Mouse (Mus musculus): ENCODE results near the gene Hfe2. TPM values are rescaled to one million over a fixed set of nuclear protein-coding genes. Genes with fewer than 3 reads are reported as not detected.
A peak's percentile ranks its signal among the peaks of the same experiment; 100 is the strongest.
"Not testable (repeated sequence)": the region's sequence is repeated elsewhere in the genome, so short reads cannot be mapped to it uniquely, and the experiment has no call there.

Hfe2 gene
- polyA plus RNA-seq (2012; rRNA removed), result 1.4 and 1.5 TPM in 2 replicates

DNA sequence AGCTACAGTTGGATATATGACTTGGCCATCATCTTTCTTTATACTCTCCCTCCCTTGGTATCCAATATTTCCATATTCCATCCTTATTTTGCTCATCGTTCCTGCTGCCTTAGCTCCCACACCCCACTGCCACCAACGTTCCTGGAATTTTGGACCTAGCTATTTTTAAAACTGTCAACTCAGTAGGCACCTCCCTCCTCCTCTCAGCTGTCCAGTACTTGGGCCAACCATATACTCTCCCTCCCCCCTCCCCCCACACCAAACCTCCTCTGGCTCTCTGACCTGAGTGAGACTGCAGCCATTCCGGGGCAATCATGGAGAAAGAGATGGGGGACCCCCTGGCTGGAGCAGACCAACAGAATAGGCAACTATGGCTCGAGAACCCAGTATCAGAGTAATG, at the start of gene Hfe2:
Gene Hfe2, plus strand, starts transcription at position 259 of the 400 bp plus-strand sequence.
- Histone ChIP-seq H3K4me1 (ENCODE audit: control insufficient read depth, insufficient read depth, low read length) (peaks cover 3% of the 10 kb centered on the region), H3K27ac (ENCODE audit: insufficient read depth, low read length) (no peak within 1 kb of the TSS), H3K4me3 (ENCODE audit: insufficient read depth, low read length) (no peak within 1 kb of the TSS)
- TF ChIP-seq POLR2A (IDR thresholded peaks at IDR 0.05; ENCODE audit: extremely low read depth, insufficient read depth, low read length) (no peak), CTCF (IDR thresholded peaks at IDR 0.05; ENCODE audit: extremely low read depth, insufficient read depth, low read length) (no peak)

DNA sequence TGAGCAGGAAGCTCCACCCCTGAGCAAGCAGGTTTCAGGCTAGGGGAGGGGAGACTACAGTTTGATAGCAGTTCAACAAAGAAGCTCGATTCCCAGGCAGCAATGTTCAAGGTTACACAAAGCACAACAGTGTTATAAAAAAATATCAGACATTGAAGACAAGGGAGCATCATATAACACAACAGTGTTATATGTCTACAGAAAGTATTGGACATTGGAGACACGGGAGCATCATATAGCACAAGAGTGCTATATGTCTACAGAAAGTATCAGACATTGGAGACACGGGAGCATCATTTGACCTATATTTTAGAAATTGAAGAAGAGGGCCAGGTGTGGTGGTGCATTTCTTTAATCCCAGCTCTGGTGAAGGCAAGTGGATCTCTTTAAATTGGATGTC, 47.9 kb upstream of the Hfe2 start:
- Histone ChIP-seq H3K4me1 (ENCODE audit: control insufficient read depth, insufficient read depth, low read length) (no peaks in the 10 kb centered on the region), H3K27ac (ENCODE audit: insufficient read depth, low read length) (no peak overlapping the region), H3K4me3 (ENCODE audit: insufficient read depth, low read length) (no peak overlapping the region)
- TF ChIP-seq CTCF (IDR thresholded peaks at IDR 0.05; ENCODE audit: extremely low read depth, insufficient read depth, low read length), result no peak
- TF ChIP-seq POLR2A (IDR thresholded peaks at IDR 0.05; ENCODE audit: extremely low read depth, insufficient read depth, low read length), result no peak

GRCm38 (mm10) chr3:96477558-96477957, 47.4 kb upstream of the Hfe2 start:
- H3K4me3 ChIP-seq (ENCODE audit: insufficient read depth, low read length), result no peak overlapping the region
- TF ChIP-seq CTCF (IDR thresholded peaks at IDR 0.05; ENCODE audit: extremely low read depth, insufficient read depth, low read length), result no peak
- H3K27ac ChIP-seq (ENCODE audit: insufficient read depth, low read length), result no peak overlapping the region
- no peaks in the 10 kb centered on the region for H3K4me1 ChIP-seq (ENCODE audit: control insufficient read depth, insufficient read depth, low read length)

DNA sequence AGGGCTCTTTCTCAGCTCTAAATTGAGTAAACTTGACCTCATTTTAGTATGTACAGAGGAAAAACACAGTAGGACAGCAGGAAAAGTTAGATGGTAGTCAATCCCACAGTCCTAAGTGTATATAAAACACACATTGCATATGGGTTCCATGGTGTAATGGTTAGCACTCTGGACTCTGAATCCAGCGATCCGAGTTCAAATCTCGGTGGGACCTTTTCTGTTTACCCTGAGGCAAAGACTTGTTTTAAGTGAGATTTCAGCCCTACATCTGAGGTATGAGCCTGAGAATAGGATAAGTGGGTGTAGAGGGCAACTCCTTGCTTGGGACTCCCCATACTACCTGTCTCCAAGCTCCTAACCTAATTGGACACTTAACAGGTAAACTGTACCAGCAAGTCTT, 45.7 kb upstream of the Hfe2 start:
- no peaks in the 10 kb centered on the region for H3K4me1 ChIP-seq (ENCODE audit: control insufficient read depth, insufficient read depth, low read length)
- H3K27ac ChIP-seq (ENCODE audit: insufficient read depth, low read length), result no peak overlapping the region
- H3K4me3 ChIP-seq (ENCODE audit: insufficient read depth, low read length), result no peak overlapping the region
- TF ChIP-seq CTCF (IDR thresholded peaks at IDR 0.05; ENCODE audit: extremely low read depth, insufficient read depth, low read length), result no peak

DNA sequence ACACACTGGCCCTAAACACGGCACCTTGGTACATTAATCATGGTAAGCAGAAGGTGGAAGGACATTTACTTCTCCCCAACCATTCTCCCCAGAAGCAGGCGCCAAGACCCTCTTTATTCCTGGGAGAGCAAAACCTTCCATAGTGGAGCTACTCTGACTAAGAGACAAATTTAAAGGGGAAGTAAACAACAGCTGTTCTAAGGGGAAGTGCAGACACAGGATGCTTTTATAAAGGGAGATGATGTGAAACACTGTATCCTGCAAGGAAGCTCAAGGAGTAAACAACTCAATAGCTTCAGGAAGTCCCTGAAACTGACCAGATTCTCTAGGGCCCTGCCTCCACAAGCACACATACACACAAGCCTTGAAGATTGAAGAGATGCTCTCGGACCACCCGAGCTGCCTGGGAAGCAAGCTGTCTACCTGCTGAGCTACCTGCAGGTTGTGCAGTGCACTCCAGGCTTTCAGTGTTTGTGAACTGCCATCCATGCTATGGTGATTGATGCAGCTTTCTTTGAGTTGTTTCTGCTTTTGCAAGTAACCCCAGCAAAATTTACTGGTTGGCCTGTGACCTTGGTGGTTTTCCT, 44.2 kb upstream of the Hfe2 start:
- H3K4me1 ChIP-seq (ENCODE audit: control insufficient read depth, insufficient read depth, low read length), result no peaks in the 10 kb centered on the region

GRCm38 (mm10) chr3:96481856-96482255, 43.1 kb upstream of the Hfe2 start:
- H3K27ac ChIP-seq (ENCODE audit: insufficient read depth, low read length), result no peak overlapping the region
- TF ChIP-seq CTCF (IDR thresholded peaks at IDR 0.05; ENCODE audit: extremely low read depth, insufficient read depth, low read length) (no peak), POLR2A (IDR thresholded peaks at IDR 0.05; ENCODE audit: extremely low read depth, insufficient read depth, low read length) (no peak)

More for the DNA sequence above, 44.2 kb upstream of the Hfe2 start:
- Histone ChIP-seq H3K27ac (ENCODE audit: insufficient read depth, low read length) (no peak overlapping the region), H3K4me3 (ENCODE audit: insufficient read depth, low read length) (no peak overlapping the region)
- no peak for TF ChIP-seq POLR2A (IDR thresholded peaks at IDR 0.05; ENCODE audit: extremely low read depth, insufficient read depth, low read length)
- no peak for TF ChIP-seq CTCF (IDR thresholded peaks at IDR 0.05; ENCODE audit: extremely low read depth, insufficient read depth, low read length)

GRCm38 (mm10) chr3:96482451-96482850, 42.5 kb upstream of the Hfe2 start:
- Histone ChIP-seq H3K4me3 (ENCODE audit: insufficient read depth, low read length) (no peak overlapping the region), H3K27ac (ENCODE audit: insufficient read depth, low read length) (no peak overlapping the region), H3K4me1 (ENCODE audit: control insufficient read depth, insufficient read depth, low read length) (no peaks in the 10 kb centered on the region)
- no peak for TF ChIP-seq CTCF (IDR thresholded peaks at IDR 0.05; ENCODE audit: extremely low read depth, insufficient read depth, low read length)
- TF ChIP-seq POLR2A (IDR thresholded peaks at IDR 0.05; ENCODE audit: extremely low read depth, insufficient read depth, low read length), result no peak

More at GRCm38 (mm10) chr3:96481856-96482255, 43.1 kb upstream of the Hfe2 start:
- Histone ChIP-seq H3K4me3 (ENCODE audit: insufficient read depth, low read length) (no peak overlapping the region), H3K4me1 (ENCODE audit: control insufficient read depth, insufficient read depth, low read length) (no peaks in the 10 kb centered on the region)

- H3K27ac ChIP-seq (ENCODE audit: insufficient read depth, low read length); H3K4me3 ChIP-seq (ENCODE audit: insufficient read depth, low read length); H3K4me1 ChIP-seq (ENCODE audit: control insufficient read depth, insufficient read depth, low read length): not testable (repeated sequence)
These were observed 41.9 kb upstream of the Hfe2 start for GRCm38 (mm10) chr3:96483044-96483443.

GRCm38 (mm10) chr3:96483946-96484345, 41.0 kb upstream of the Hfe2 start:
- H3K27ac ChIP-seq (ENCODE audit: insufficient read depth, low read length), result no peak overlapping the region
- no peak for TF ChIP-seq POLR2A (IDR thresholded peaks at IDR 0.05; ENCODE audit: extremely low read depth, insufficient read depth, low read length)
- TF ChIP-seq CTCF (IDR thresholded peaks at IDR 0.05; ENCODE audit: extremely low read depth, insufficient read depth, low read length), result no peak
- no peaks in the 10 kb centered on the region for H3K4me1 ChIP-seq (ENCODE audit: control insufficient read depth, insufficient read depth, low read length)
- H3K4me3 ChIP-seq (ENCODE audit: insufficient read depth, low read length), result no peak overlapping the region

DNA sequence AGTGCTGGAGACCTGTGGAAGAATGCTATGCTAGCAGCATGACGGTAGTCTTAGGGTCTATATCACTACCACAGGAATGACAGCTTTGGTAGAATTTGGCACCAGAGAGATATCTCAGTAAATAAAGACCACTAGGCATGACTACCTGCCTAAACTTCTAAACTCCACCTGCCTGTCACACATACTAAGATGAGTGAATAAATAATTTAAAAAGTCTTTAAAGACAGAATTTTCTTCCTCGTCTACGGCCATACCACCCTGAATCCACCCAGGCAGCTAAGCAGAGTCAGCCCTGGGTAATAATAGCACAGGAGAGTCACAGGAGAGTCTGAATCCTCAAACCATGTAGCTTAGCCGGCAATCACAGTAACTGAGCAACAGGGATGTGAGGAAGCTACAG, 40.1 kb upstream of the Hfe2 start:
- Histone ChIP-seq H3K4me1 (ENCODE audit: control insufficient read depth, insufficient read depth, low read length) (no peaks in the 10 kb centered on the region), H3K4me3 (ENCODE audit: insufficient read depth, low read length) (no peak overlapping the region), H3K27ac (ENCODE audit: insufficient read depth, low read length) (no peak overlapping the region)
- TF ChIP-seq CTCF (IDR thresholded peaks at IDR 0.05; ENCODE audit: extremely low read depth, insufficient read depth, low read length) (no peak), POLR2A (IDR thresholded peaks at IDR 0.05; ENCODE audit: extremely low read depth, insufficient read depth, low read length) (no peak)

GRCm38 (mm10) chr3:96485361-96485760, 39.6 kb upstream of the Hfe2 start:
- TF ChIP-seq POLR2A (IDR thresholded peaks at IDR 0.05; ENCODE audit: extremely low read depth, insufficient read depth, low read length) (no peak), CTCF (IDR thresholded peaks at IDR 0.05; ENCODE audit: extremely low read depth, insufficient read depth, low read length) (no peak)
- H3K4me1 ChIP-seq (ENCODE audit: control insufficient read depth, insufficient read depth, low read length), result no peaks in the 10 kb centered on the region
- no peak overlapping the region for H3K27ac ChIP-seq (ENCODE audit: insufficient read depth, low read length)
- H3K4me3 ChIP-seq (ENCODE audit: insufficient read depth, low read length), result no peak overlapping the region

DNA sequence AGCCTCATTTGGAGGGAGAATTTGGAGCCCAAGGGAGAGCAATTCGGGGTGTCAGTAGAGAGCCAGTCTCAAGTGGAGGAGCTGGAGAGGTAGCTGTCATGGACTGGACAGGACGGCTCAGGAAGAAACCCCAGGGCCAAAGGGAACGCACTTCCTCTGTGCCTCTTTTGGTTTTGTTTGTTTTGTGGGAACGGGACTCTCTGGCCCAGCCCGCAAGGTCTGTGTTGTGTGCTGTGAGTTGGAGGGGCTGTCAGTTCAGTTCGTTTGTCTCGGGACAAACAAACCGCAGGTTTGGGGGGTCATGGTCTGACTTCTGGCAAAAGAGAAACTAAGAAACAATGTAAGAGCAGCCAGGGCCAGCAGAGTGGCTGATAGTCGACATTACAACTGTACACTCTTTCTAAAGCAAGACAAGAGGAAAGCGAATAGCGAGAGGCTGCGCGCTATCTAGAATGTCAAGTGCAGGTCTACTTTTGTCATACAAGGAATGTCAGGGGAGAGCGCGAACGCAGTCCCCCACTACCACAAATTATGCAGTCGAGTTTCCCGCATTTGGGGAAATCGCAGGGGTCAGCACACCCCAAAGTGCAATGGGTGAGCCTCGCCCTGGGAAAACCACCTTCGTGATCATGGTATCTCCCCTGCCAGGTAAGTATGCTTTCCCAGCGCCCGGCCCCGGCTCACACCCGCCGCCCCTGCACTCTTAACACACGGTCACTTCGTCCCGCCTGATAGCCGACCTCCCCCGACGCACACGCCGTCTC, 38.7 kb upstream of the Hfe2 start:
- not testable (repeated sequence) for H3K27ac ChIP-seq (ENCODE audit: insufficient read depth, low read length); H3K4me3 ChIP-seq (ENCODE audit: insufficient read depth, low read length); H3K4me1 ChIP-seq (ENCODE audit: control insufficient read depth, insufficient read depth, low read length)

DNA sequence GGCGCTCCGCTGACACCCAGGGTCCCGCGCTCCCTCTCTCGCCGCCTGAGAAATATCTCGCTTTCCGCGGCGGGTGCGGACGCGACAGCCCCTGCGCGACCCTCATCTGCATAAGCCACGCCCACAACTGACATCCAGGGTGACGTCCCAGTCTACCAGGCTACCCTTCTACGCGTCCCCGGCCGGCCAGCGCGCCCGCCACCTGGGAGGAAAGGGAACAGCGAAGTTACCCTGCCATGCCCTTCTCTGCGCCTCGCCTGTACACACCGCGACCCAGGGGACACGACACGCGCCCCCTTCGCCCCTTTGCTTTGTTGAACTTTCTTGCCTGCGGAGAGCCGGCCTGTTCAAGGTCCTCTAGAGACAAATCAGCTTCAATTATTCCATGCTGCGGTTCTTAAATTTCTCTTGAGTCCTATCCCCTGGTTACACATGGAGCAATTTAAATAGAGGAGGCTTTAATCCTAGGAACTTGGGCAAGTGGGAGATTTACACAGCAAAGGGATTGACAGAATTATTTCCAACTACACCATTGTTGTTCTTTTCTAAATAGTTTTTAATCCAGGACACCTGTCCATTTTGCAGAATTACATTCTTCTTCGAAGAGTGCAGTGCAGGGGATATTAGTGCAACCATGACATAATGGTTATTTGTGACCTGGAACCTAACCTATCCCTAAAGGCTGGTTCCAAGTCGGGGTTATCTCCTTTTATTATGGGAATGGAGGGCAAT, 38.0 kb upstream of the Hfe2 start:
- H3K27ac ChIP-seq (ENCODE audit: insufficient read depth, low read length); H3K4me1 ChIP-seq (ENCODE audit: control insufficient read depth, insufficient read depth, low read length): not testable (repeated sequence)
- peak overlapping the region; percentile 38; the same call in 1 of the 2 replicates for H3K4me3 ChIP-seq (ENCODE audit: insufficient read depth, low read length)

All from cortical plate, adult 2 months (tissue).